Mouse (Mus musculus): ENCODE data around the gene Clk4. TPM values are rescaled to one million over a fixed set of nuclear protein-coding genes. Genes with fewer than 3 reads are reported as not detected.
A peak's percentile ranks its signal among the peaks of the same experiment; 100 is the strongest.

Clk4 gene
- polyA plus RNA-seq, 1 experiment from 2014 or later, result 153 TPM

DNA sequence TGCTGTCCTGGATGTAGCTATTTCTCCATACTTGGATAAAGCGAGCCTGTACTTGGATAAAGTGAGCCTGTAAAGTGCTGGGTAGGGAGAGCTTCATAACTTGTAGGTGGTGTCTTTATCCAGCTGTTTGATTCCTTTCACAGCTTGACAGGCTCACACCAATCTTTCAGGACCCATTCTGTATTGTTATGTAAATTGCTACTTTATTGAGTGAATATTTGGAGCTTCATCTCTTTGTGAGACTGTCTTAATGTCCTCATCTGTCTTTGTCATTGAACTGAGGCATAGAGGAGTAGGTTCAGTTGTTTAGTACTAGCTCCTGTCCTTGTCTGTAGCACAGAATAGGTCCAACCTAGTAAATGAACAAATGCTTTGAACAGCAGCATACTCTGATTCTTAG, 12.9 kb downstream of the Clk4 start:
- ATAC-seq (ENCODE audit: low FRiP score), result no peak
- H3K27me3 ChIP-seq, result no peaks in the 10 kb centered on the region
- peaks cover 75% of the 10 kb centered on the region for H3K36me3 ChIP-seq (replicated peaks)
- H3K27ac ChIP-seq, result no peak overlapping the region
- H3K4me2 ChIP-seq, result no peak overlapping the region
- WGBS, result 77% methylated on average over 1 of the region's 1 CpGs
- H3K4me1 ChIP-seq, result no peaks in the 10 kb centered on the region
- no peak overlapping the region for H3K9ac ChIP-seq
- no peak overlapping the region for H3K4me3 ChIP-seq (replicated peaks)
- H3K9me3 ChIP-seq, result no peaks in the 10 kb centered on the region

DNA sequence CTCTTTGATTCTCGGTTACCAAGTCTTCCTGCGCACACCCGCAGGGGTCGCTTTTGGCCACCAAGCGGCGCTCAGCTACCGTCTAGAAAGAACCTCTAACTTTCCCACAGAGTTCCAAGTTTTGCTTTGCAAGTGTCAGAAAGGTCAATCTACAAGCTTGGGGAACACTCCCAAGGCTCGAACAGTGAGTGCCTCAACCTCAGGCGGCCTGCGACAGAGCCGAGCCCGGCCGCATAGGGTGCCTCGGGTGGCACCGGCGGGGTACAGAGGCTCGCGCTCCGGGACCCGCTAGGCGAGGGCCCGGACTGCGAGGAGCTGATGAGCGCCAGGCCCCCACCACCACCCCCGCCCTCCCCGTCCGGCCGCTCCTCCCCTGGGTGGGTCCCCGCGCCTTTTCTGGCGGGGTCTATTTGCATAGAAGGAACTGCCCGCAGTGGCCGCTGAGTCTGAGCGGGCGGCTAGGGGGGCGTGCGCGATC, 28.1 kb downstream of the Clk4 start, which contains the start of gene Col23a1:
TSS of gene Col23a1 (plus strand) at position 357 of the 478 bp plus-strand sequence.
- Histone ChIP-seq H3K27me3 (peaks cover 18% of the 10 kb centered on the region), H3K9me3 (no peaks in the 10 kb centered on the region), H3K4me3 (replicated peaks) (peak within 1 kb of the TSS; percentile 62), H3K4me2 (peak within 1 kb of the TSS; percentile 94), H3K9ac (peak within 1 kb of the TSS; percentile 68), H3K36me3 (replicated peaks) (peaks cover 4% of the 10 kb centered on the region; the same call in 1 of the 2 replicates), H3K4me1 (peaks cover 9% of the 10 kb centered on the region), H3K27ac (0 out of 2 replicates have a peak within 1 kb of the TSS, but pooled peaks have one; percentile 38)
- ATAC-seq (ENCODE audit: low FRiP score), result peak; percentile 90
- WGBS, result under 1% methylated on average over 30 of the region's 38 CpGs

DNA sequence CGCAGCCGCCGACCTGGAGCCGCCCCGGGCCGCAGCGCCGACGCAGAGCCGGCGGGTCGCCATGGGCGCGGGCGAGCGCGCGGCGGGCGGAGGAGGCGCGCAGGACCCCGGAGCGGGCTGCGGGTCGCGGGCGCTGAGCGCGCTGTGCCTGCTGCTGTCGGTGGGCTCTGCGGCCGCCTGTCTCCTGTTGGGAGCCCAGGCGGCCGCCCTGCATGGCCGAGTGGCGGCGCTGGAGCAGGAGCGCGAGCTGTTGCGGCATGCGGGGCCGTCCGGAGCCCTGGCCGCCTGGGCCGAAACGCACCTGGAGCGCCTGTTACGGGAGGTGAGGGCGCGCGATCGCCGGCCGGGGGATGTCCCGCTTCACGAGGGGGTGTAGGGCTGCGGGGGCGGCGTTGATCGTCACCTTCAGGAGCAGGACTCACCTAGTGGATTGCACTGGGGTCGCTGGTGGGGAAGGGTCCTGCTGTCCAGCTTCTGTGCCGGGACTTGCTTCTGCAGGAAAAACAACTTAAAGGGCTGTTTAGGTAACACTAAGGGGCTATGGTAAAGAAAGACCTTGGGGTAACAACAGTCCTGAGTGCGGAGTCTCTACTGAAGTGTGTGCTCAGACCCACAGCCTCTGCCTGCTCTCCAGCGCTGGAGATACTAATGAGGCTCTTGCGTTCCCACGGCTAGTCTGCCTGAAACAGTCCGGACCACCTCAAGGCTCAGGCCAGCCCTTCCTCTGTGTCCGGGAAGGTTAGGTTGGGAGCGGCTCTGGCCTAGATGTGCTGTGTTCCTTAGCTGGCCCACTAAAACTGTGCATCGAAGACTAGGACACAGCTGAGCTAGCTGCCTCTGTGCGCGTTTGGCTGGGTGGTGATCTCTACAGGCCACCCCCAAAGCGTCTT, 28.8 kb downstream of the Clk4 start:
- peak overlapping the region; percentile 94 for H3K4me2 ChIP-seq
- peak overlapping the region; percentile 68 for H3K9ac ChIP-seq
- H3K4me3 ChIP-seq (replicated peaks), result peak overlapping the region; percentile 62
- ATAC-seq (ENCODE audit: low FRiP score), result peak; percentile 84
- no peaks in the 10 kb centered on the region for H3K9me3 ChIP-seq
- peaks cover 9% of the 10 kb centered on the region for H3K4me1 ChIP-seq
- H3K36me3 ChIP-seq (replicated peaks), result no peaks in the 10 kb centered on the region
- 1% methylated on average over 70 of the region's 74 CpGs for WGBS
- H3K27ac ChIP-seq, result 0 out of 2 replicates have a peak overlapping the region, but pooled peaks have one; percentile 38
- H3K27me3 ChIP-seq, result peaks cover 18% of the 10 kb centered on the region

DNA sequence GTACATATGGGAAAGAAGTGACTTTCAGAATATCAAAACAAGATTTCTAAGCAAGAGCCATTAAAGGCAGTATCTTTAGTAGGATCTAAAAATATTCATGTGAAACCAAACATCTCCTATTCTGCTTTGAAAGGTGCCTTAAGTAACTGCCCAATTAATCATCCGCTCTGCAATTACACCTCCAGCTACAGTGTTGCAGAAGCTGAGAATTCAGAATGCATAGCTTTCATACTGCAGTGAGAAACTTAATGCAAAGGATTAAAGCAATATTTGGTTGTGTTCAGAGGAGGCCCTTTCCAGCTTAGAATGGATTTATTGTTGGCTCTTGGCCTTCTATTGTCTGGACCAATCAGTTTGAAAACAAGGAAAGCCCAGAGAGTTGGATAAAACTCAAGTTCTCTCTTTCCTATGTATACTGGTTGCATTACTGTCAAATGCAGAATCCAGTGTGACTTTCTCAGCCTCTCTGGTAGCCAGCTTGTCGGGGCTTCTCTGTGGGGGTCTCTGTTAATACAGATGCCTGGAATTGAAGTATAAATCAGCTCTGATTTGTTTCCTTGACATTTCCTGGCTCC, 32.5 kb downstream of the Clk4 start:
- Histone ChIP-seq H3K9me3 (no peaks in the 10 kb centered on the region), H3K27me3 (peaks cover 18% of the 10 kb centered on the region), H3K4me2 (no peak overlapping the region), H3K36me3 (replicated peaks) (no peaks in the 10 kb centered on the region), H3K4me1 (peaks cover 9% of the 10 kb centered on the region), H3K9ac (no peak overlapping the region), H3K4me3 (replicated peaks) (no peak overlapping the region), H3K27ac (no peak overlapping the region)
- ATAC-seq (ENCODE audit: low FRiP score), result no peak
- WGBS, result 63% methylated on average over 2 of the region's 2 CpGs

DNA sequence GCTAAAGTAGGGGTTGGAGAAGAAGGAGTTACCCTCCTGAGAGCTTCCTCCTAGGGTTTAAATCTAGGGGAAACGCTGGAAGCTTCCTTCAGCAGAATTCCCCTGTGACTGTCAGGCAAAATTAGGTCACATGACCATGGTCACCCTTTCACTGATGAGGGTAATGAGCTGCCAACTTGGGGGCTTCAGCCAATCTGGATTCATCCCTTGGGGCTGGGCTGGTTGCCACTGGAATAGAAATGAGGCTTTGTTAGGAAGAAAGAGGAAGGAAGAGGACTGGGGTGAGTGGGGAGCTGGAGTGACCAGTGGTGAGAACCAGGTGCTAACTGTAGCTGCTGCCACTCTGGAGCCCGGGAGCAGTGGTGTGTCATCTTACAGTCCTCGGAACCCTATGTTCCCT, 34.2 kb downstream of the Clk4 start:
- 84% methylated on average over 3 of the region's 3 CpGs for WGBS
- H3K36me3 ChIP-seq (replicated peaks), result no peaks in the 10 kb centered on the region
- H3K4me1 ChIP-seq, result peaks cover under 1% of the 10 kb centered on the region
- peaks cover 11% of the 10 kb centered on the region for H3K27me3 ChIP-seq
- no peak overlapping the region for H3K27ac ChIP-seq
- no peak overlapping the region for H3K4me3 ChIP-seq (replicated peaks)
- no peak overlapping the region for H3K4me2 ChIP-seq
- ATAC-seq (ENCODE audit: low FRiP score), result no peak
- no peak overlapping the region for H3K9ac ChIP-seq
- no peaks in the 10 kb centered on the region for H3K9me3 ChIP-seq

DNA sequence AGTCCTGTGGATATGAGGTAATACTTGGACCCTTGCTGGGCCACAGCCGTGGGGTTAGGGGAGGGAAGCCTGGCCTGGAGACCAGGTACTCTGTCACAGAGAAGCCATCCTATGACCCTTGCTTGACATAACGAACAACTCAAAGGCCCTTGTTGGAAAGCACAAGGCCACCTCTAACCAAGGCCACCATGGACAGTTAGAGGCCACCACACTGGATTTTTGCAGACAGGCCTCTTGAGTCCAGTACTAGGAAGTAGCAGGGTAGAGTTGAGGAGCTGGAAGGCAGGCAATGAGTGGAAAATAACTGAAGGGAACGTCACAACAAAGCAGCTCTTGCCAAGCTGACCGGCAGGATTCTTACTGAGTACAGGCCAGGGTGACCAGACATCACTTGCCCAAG, 37.2 kb downstream of the Clk4 start:
- ATAC-seq (ENCODE audit: low FRiP score), result no peak
- Histone ChIP-seq H3K9me3 (no peaks in the 10 kb centered on the region), H3K27ac (no peak overlapping the region), H3K9ac (no peak overlapping the region), H3K27me3 (no peaks in the 10 kb centered on the region), H3K36me3 (replicated peaks) (no peaks in the 10 kb centered on the region), H3K4me2 (no peak overlapping the region), H3K4me1 (no peaks in the 10 kb centered on the region; the same call in 1 of the 2 replicates), H3K4me3 (replicated peaks) (no peak overlapping the region)
- 95% methylated on average over 4 of the region's 4 CpGs for WGBS

DNA sequence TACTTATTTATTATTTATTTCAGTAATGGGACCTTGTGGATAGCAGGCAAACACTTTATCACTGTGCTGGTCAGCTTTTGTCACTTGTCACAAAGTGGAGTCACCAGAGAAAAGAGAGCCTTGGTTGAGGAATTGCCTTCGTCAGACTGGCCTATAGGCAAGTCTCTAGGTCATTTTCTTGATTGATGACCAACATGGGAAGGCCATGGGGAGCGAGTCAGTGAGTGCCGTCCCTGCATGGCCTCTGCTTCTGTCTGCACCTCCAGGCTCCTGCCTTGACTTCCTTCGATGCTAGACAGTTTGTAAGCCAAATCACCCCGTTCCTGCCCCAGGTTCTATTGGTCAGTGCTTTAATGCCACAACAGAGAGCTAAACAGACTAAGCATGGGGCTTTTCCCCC, 40.9 kb downstream of the Clk4 start:
- no peak overlapping the region for H3K9ac ChIP-seq
- no peak overlapping the region for H3K27ac ChIP-seq
- no peak for ATAC-seq (ENCODE audit: low FRiP score)
- H3K36me3 ChIP-seq (replicated peaks), result no peaks in the 10 kb centered on the region
- H3K27me3 ChIP-seq, result no peaks in the 10 kb centered on the region
- H3K9me3 ChIP-seq, result no peaks in the 10 kb centered on the region
- 87% methylated on average over 5 of the region's 5 CpGs for WGBS
- no peaks in the 10 kb centered on the region; the same call in 1 of the 2 replicates for H3K4me1 ChIP-seq
- H3K4me2 ChIP-seq, result no peak overlapping the region
- H3K4me3 ChIP-seq (replicated peaks), result no peak overlapping the region

DNA sequence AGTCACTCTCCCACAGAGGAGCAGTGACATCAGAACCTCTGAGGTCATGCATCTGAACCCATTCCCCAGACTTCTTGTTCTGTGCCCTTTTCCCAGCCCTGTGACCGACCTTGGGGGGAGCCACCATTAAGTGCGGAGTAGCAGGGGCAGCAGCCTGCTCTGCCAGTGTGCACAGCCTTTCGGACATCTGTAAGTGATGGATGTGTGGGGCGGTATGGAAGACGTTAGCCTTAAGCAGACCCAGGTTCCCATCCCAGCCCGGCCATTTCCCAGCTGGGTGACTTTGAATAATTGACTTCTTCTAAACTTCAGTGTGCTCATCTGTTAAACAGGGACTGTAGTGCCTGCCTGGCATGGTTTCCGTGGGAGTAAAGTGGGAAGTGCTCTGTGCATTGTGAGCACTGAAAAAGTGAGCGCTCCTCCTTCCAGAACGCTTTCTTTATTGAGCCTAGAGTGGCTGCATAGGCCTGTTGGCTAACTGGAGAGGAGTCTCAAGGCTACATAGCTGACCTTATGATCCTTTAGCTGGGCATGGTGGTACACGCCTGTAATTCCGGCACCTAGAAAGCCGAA, 42.5 kb downstream of the Clk4 start:
- no peak overlapping the region for H3K4me2 ChIP-seq
- ATAC-seq (ENCODE audit: low FRiP score), result no peak
- H3K9me3 ChIP-seq, result no peaks in the 10 kb centered on the region
- H3K27ac ChIP-seq, result no peak overlapping the region
- no peaks in the 10 kb centered on the region for H3K36me3 ChIP-seq (replicated peaks)
- H3K4me1 ChIP-seq, result no peaks in the 10 kb centered on the region; the same call in 1 of the 2 replicates
- no peak overlapping the region for H3K9ac ChIP-seq
- 78% methylated on average over 12 of the region's 12 CpGs for WGBS
- no peaks in the 10 kb centered on the region for H3K27me3 ChIP-seq
- no peak overlapping the region for H3K4me3 ChIP-seq (replicated peaks)

DNA sequence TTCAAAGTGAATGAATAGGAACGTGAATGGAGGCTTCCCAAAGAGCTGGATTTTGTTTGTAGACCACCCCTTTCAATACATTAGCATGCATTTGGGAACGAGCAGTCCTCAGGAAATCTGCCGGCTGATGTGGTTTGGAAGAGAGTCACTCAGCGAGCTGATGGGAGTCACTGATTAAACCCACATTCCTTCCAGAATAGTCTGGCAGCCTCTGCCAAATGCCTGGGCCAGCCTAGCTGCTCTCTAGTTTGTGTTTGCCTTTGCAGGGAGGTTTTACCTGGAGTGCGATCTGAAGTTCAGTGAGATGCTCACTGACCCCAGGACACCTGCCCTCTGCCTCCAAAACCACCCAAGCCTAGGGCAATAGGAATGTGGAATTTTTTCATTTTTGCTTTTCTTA, 46.8 kb downstream of the Clk4 start:
- no peak overlapping the region for H3K9ac ChIP-seq
- no peaks in the 10 kb centered on the region for H3K36me3 ChIP-seq (replicated peaks)
- H3K4me1 ChIP-seq, result no peaks in the 10 kb centered on the region
- ATAC-seq (ENCODE audit: low FRiP score), result no peak
- H3K27me3 ChIP-seq, result no peaks in the 10 kb centered on the region
- no peak overlapping the region for H3K4me2 ChIP-seq
- 82% methylated on average over 5 of the region's 5 CpGs for WGBS
- H3K9me3 ChIP-seq, result no peaks in the 10 kb centered on the region
- no peak overlapping the region for H3K4me3 ChIP-seq (replicated peaks)
- no peak overlapping the region for H3K27ac ChIP-seq

DNA sequence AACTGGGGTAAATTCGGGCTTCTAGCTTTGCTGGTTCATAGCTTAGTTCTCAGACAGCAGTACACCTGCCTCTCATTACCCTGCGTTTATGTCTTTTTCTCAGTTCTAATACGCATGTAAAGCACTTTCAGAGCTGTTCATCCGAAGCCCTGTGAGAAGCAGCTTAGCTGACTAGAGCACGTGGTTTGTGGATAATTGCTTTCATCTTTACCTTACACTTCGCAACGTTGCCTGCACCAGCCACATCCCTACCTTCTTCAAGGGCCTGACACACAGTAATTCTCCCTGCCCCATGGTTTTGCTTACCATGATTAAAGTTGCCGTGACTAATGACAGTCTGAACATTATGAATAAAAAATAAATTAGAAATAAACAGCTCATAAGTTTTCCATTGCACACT, 50.3 kb downstream of the Clk4 start:
- Histone ChIP-seq H3K27me3 (no peaks in the 10 kb centered on the region), H3K9ac (no peak overlapping the region), H3K4me2 (no peak overlapping the region), H3K9me3 (no peaks in the 10 kb centered on the region), H3K36me3 (replicated peaks) (no peaks in the 10 kb centered on the region), H3K4me1 (no peaks in the 10 kb centered on the region), H3K4me3 (replicated peaks) (no peak overlapping the region), H3K27ac (no peak overlapping the region)
- WGBS, result 78% methylated on average over 8 of the region's 8 CpGs
- no peak for ATAC-seq (ENCODE audit: low FRiP score)

DNA sequence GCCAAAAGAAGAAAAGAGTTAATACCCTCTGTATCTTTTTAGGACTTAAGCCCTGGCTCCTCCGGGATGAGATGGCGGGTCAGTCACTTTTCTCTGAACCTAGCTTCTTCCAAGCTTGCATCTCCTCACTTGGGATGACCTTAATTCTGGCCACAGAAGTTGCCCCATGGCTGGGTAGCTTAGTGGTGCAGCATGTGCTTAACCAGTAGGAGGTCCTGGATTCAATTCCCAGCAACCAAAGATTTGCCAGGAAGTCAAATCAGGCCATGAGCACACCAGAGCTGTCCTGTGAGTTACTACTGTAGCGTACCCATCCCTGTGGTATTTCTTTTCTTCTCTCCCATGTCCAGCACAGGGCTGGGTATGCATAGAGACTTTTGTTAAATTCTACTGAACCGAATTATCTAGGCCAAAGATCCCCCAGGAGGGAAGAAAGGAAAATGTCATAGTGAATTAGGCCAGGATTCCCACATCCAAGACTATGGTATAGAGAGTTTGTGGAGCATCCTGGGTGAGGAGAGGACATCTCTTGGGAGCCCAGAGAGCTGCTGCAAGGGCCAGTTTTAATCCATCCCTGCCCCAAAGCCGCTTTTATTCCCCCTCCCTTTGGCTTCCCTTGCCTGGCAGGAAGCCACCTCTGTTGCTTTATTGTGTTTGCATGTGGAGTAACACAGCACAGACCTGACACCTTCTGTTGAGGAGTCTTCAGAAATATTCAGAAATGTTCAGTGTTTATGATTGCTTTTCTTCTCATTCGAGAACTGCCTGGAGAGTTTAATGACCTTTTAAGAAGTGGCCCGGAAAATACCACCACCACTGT, 54.7 kb downstream of the Clk4 start:
- Histone ChIP-seq H3K27me3 (no peaks in the 10 kb centered on the region), H3K27ac (no peak overlapping the region), H3K9me3 (no peaks in the 10 kb centered on the region), H3K36me3 (replicated peaks) (no peaks in the 10 kb centered on the region), H3K4me2 (no peak overlapping the region), H3K4me1 (0 out of 2 replicates have a peak, but pooled peaks cover 4% of the 10 kb centered on the region), H3K4me3 (replicated peaks) (no peak overlapping the region), H3K9ac (no peak overlapping the region)
- 81% methylated on average over 7 of the region's 7 CpGs for WGBS
- no peak for ATAC-seq (ENCODE audit: low FRiP score)

DNA sequence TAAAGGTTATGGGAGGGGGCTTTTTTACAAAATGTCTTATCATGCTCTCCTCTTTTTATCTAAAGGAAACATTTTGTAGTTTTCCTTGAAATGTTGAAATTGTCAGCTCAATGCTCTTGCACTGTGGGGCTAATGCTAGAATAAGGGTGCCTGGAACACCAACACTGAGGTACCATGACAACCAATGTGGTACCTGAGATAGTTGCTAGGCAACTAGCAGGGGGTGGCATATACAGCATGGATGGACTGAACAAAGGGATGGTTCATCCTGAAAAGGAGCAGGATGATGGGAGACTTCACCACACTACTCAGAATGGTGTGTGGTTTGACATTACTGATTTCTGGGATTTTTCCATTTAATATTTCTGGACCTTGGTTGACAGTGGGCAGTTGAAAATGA, 59.1 kb downstream of the Clk4 start:
- Histone ChIP-seq H3K9me3 (no peaks in the 10 kb centered on the region), H3K36me3 (replicated peaks) (no peaks in the 10 kb centered on the region), H3K27me3 (no peaks in the 10 kb centered on the region), H3K4me2 (no peak overlapping the region), H3K9ac (no peak overlapping the region), H3K4me1 (0 out of 2 replicates have a peak, but pooled peaks cover 4% of the 10 kb centered on the region), H3K4me3 (replicated peaks) (no peak overlapping the region), H3K27ac (no peak overlapping the region)
- ATAC-seq (ENCODE audit: low FRiP score), result no peak

All from forebrain, embryonic 12.5 days (tissue).